Comparison of ENCODE assay signal across 11 mouse cellular contexts in the genomic region with DNA sequence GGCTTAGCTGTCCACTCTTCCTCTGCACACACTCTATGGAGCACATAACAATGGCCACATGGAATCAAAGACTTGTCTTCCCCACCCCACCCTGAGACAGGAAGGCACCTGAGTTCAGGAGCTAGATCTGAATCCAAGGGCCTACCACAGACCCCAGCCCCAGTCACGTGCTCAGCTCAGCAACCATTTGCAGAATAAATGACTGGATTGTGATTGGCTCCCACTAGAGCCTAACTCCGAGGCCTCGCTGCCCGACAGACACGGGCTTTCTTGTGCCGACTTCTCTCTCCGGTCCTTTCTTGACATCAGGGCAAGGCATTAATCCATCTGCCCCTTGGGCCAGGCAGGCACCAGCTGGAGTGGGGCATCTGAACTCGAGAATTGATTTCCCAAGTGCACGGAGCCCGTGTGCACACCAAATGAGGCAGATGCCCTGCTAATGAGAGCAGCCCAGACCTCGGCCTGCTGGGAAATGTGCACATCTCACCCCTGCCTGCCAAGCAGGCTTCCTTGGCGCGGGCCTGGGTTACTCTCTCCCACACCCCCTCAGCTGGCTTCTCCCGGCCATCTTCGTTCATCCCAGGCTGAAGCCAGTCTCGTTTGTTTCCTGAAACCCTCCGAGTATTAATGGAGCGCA.
A peak's percentile ranks its signal among the peaks of the same experiment; 100 is the strongest.
DNase-seq lines count a peak whose midpoint lies in the region; ATAC-seq and TF ChIP-seq lines count a peak whose summit lies in the region.
"Had no signal": no experiment of that assay in that cellular context is flagged by ENCODE, and none has a peak within 500 bp of the region (broad histone marks: within the 10 kb centered on the region; RNA-seq: fewer than 3 reads in every experiment).

No protein-coding gene starts in this region.

- no peaks in the 10 kb centered on the region for H3K4me1 ChIP-seq in kidney, embryonic 14.5 days (ENCODE audit: control insufficient read depth, insufficient read depth, low read length)
- H3K4me1 ChIP-seq in kidney, adult 2 months (ENCODE audit: control insufficient read depth, insufficient read depth, low read length): no peaks in the 10 kb centered on the region
- H3K4me1 ChIP-seq in forebrain, embryonic 11.5 days (replicated peaks; ENCODE audit: control insufficient read depth, insufficient read depth, low read length): no peaks in the 10 kb centered on the region
- H3K4me1 ChIP-seq in limb, embryonic 11.5 days (ENCODE audit: control insufficient read depth, insufficient read depth, low read length): no peaks in the 10 kb centered on the region
- H3K4me1 ChIP-seq: embryonic facial prominence, embryonic 12.5 days had no signal

- H3K36me3 ChIP-seq in kidney, embryonic 14.5 days (ENCODE audit: control insufficient read depth, insufficient read depth, low read length): no peaks in the 10 kb centered on the region
- H3K36me3 ChIP-seq in kidney, adult 2 months (ENCODE audit: control insufficient read depth, insufficient read depth, low read length): no peaks in the 10 kb centered on the region
- no peaks in the 10 kb centered on the region for H3K36me3 ChIP-seq in forebrain, embryonic 11.5 days (ENCODE audit: control insufficient read depth, insufficient read depth, low read length)
- H3K36me3 ChIP-seq in limb, embryonic 11.5 days (ENCODE audit: control insufficient read depth, insufficient read depth, low read length): no peaks in the 10 kb centered on the region
- H3K36me3 ChIP-seq: embryonic facial prominence, embryonic 12.5 days had no signal

- 65% methylated on average over 18 of the region's 18 CpGs for WGBS in kidney, embryonic 14.5 days
- 64% methylated on average over 18 of the region's 18 CpGs for WGBS in kidney, adult 2 months
- 78% methylated on average over 18 of the region's 18 CpGs for WGBS in forebrain, embryonic 11.5 days
- 66% methylated on average over 18 of the region's 18 CpGs for whole genome bisulfite sequencing in limb, embryonic 11.5 days

- no peak overlapping the region for H3K27ac ChIP-seq in kidney, embryonic 14.5 days (ENCODE audit: low read depth, low read length)
- H3K27ac ChIP-seq in kidney, adult 2 months (ENCODE audit: insufficient read depth, low read depth, low read length): no peak overlapping the region
- H3K27ac ChIP-seq in forebrain, embryonic 11.5 days (ENCODE audit: low read depth, low read length): peak overlapping the region; percentile 32; the same call in 1 of the 2 replicates
- H3K27ac ChIP-seq in limb, embryonic 11.5 days (replicated peaks; ENCODE audit: low read depth, low read length): no peak overlapping the region
- H3K27ac ChIP-seq: embryonic facial prominence, embryonic 12.5 days had no signal

- no peak for TF ChIP-seq POLR2A in kidney, adult 2 months (IDR thresholded peaks at IDR 0.05; ENCODE audit: low read depth, low read length)

- no peaks in the 10 kb centered on the region for H3K9me3 ChIP-seq in kidney, embryonic 14.5 days (ENCODE audit: control insufficient read depth, low read length)
- H3K9me3 ChIP-seq in forebrain, embryonic 11.5 days (ENCODE audit: control insufficient read depth, low read length): no peaks in the 10 kb centered on the region
- no peaks in the 10 kb centered on the region for H3K9me3 ChIP-seq in limb, embryonic 11.5 days (ENCODE audit: control insufficient read depth, low read length)

- H3K4me3 ChIP-seq in kidney, embryonic 14.5 days (ENCODE audit: low read length): no peak overlapping the region
- H3K4me3 ChIP-seq in kidney, adult 2 months (ENCODE audit: insufficient read depth, low read depth, low read length): no peak overlapping the region
- no peak overlapping the region for H3K4me3 ChIP-seq in forebrain, embryonic 11.5 days (ENCODE audit: low read depth, low read length)
- H3K4me3 ChIP-seq in limb, embryonic 11.5 days (ENCODE audit: low read depth, low read length): no peak overlapping the region
- H3K4me3 ChIP-seq: embryonic facial prominence, embryonic 12.5 days had no signal

- H3K4me2 ChIP-seq in kidney, embryonic 14.5 days (replicated peaks; ENCODE audit: low read depth, low read length): no peak overlapping the region
- no peak overlapping the region for H3K4me2 ChIP-seq in forebrain, embryonic 11.5 days (ENCODE audit: low read depth, low read length, severe bottlenecking)
- no peak overlapping the region for H3K4me2 ChIP-seq in limb, embryonic 11.5 days (ENCODE audit: low read depth, severe bottlenecking)
- H3K4me2 ChIP-seq: embryonic facial prominence, embryonic 12.5 days; heart, embryonic 11.5 days had no signal

- TF ChIP-seq CTCF in kidney, adult 2 months (conservative IDR thresholded peaks at IDR 0.05; ENCODE audit: insufficient read depth, insufficient read length, low read depth, low read length): no peak

- no peak for DNase-seq in kidney, adult 2 months
- DNase-seq in forebrain, embryonic 11.5 days (ENCODE audit: low spot score): no peak
- no peak for DNase-seq in limb, embryonic 11.5 days (ENCODE audit: low spot score)
- peak; percentile 63 for DNase-seq in retina, postnatal 1 day
- no peak for DNase-seq in adrenal gland, postnatal 14 days
- no peak for DNase-seq in gastrocnemius, adult 18-20 months (ENCODE audit: low spot score)
- DNase-seq: lung, postnatal 10 days had no signal

- 0 out of 2 replicates have a peak, but pooled peaks have one; percentile 53 for ATAC-seq in kidney, embryonic 14.5 days (ENCODE audit: low FRiP score, low TSS enrichment)
- 0 out of 2 replicates have a peak, but pooled peaks have one; percentile 66 for ATAC-seq in forebrain, embryonic 11.5 days (replicated peaks; ENCODE audit: low FRiP score)
- peak; percentile 54; the same call in 1 of the 2 replicates for ATAC-seq in limb, embryonic 11.5 days (ENCODE audit: insufficient number of reproducible peaks, low FRiP score, low TSS enrichment, low read depth)
- no peak for ATAC-seq in inflammation-experienced regulatory T-cells, adult 6 months

- H3K9ac ChIP-seq in kidney, embryonic 14.5 days (ENCODE audit: low read depth, low read length): no peak overlapping the region
- H3K9ac ChIP-seq in forebrain, embryonic 11.5 days (ENCODE audit: low read length): no peak overlapping the region
- no peak overlapping the region for H3K9ac ChIP-seq in limb, embryonic 11.5 days (ENCODE audit: low read length)
- H3K9ac ChIP-seq: embryonic facial prominence, embryonic 12.5 days had no signal

- no peaks in the 10 kb centered on the region for H3K27me3 ChIP-seq in kidney, embryonic 14.5 days (ENCODE audit: control insufficient read depth, insufficient read depth, low read length)
- H3K27me3 ChIP-seq in kidney, adult 2 months (replicated peaks; ENCODE audit: control insufficient read depth, insufficient read depth, low read length): no peaks in the 10 kb centered on the region
- H3K27me3 ChIP-seq in forebrain, embryonic 11.5 days (ENCODE audit: control insufficient read depth, insufficient read depth, low read length): no peaks in the 10 kb centered on the region
- no peaks in the 10 kb centered on the region for H3K27me3 ChIP-seq in limb, embryonic 11.5 days (ENCODE audit: control insufficient read depth, insufficient read depth, low read length)
- H3K27me3 ChIP-seq: embryonic facial prominence, embryonic 12.5 days had no signal
